Mouse (Mus musculus) adipocyte (in vitro differentiated cells): ENCODE results near the gene Glyctk.

Experiments used
- DNase-seq: peaks from one replicate; pipeline ENCODE4 v3.0.0-alpha.2; 2016; ENCODE audit warnings: low spot score

Gene Glyctk

GRCm38 (mm10) chr9:106158037-106158491, at the start of gene Glyctk:
Glyctk (minus strand) TSS chr9:106158138.
- peak; percentile 69 for DNase-seq

- DNase-seq = no peak
Observed at GRCm38 (mm10) chr9:106206515-106206914, 48.6 kb upstream of the Glyctk start.

GRCm38 (mm10) chr9:106205713-106206290, 47.9 kb upstream of the Glyctk start:
- DNase-seq = no peak

DNA sequence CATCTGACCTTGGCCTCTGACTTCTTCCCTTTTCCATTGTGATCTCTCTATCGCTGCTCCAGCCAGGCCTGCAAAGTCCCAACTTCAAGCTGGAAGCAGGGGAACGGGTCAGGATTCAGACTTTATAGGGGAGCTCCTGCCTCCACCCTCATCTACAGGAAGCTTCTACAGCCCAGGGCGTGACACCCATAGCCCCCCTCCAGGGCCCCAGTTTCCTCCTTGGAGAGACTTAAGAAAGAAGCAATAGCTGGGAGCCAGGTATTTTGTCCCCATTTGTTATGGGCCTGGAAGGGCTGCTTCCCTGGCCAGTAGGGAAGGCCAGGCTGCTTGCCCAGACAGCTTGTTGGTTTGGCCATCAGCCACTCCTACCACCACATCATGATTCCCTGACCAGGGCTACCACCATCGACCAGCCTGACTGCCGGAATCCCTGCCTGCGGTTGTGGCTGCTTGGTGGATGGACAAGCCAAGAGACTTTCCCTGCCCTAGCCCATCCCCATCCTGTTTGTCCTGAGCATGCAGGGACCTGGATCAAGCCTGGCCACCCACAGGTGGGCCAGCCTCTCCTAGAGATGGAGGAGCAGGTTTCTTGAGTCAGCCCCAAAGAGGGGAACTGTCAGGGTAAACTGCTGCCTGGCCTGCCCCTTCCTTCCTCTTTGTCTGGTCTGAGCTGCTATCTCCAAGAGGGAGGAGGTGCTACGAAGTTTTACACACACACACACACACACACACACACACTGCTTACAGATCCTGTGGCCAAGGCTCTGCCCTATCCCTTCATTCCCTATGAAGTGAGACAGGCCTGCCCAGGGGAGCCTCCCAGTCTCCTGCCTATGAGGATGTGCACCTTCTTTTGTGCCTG, 46.3 kb upstream of the Glyctk start:
- DNase-seq = no peak

DNA sequence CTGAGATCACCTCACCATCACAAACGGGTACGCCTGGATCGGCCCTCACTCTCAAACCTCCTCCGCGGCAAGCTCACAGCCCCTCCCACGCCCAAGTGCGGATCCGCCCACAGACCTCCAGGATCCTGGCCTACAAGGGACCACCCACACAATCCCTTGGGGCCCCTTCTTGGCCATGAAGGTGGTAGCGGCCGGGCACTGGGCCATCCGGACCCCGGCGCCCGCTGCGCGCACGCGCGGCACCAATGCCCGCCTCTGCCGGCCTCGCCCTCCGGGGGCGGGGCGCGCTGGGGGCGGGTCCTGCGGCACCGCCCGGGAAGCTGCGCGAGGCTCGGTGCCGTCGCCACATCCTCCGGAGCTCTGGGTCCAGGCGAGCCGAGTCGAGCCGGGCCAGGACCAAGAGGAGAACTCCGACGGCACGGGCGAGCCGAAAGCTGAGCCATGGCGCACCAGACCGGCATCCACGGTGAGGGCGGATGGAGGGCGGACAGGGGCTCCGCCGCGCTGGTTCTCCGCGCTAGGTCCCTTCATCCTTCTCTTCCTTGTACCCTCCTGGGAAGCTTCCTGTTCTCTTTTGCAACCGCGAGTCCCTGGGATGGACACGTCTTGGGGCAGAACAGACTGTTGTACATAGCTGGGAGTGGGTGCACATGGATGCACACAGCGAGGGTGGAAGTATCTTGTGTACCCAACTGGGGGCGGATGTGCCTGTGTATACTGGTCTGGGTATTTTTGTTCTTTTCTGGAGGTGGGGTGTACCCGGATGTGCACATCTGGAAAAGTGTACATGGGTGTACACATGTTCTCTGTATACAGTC, 45.1 kb upstream of the Glyctk start, which contains the start of gene Twf2:
TSS of gene Twf2 (plus strand) at position 290 of the 818 bp plus-strand sequence.
- DNase-seq = peak; percentile 82

- no peak for DNase-seq
Observed at GRCm38 (mm10) chr9:106201895-106202294, 44.0 kb upstream of the Glyctk start.

- no peak for DNase-seq
Observed at GRCm38 (mm10) chr9:106199535-106200272, 41.8 kb upstream of the Glyctk start, which contains the start of gene Ppm1m. Ppm1m (minus strand) TSS chr9:106199746.

- DNase-seq = peak; percentile 53
Observed at GRCm38 (mm10) chr9:106198962-106199458, 41.1 kb upstream of the Glyctk start.

DNA sequence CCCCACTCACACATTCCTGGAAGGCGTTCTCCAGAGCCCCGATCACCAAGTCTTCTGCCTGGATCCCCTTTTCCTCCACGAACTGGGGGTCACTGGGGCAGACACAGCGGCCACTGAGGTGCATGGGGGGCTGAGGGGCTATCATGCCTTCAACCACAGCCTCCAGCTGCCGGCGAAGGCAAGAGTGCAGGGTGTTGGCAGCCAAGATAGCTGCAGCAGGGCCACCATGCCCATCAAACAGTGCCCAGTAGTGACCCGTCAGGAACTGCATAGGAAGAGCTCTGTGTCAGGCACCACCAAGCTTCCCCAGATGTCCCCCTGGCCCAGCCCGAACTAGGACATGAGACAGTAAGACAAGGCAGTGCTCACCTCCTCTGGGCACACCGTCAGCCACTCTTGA, 39.8 kb upstream of the Glyctk start:
- no peak for DNase-seq

- no peak for DNase-seq
Observed at GRCm38 (mm10) chr9:106197081-106197713, 39.3 kb upstream of the Glyctk start.

GRCm38 (mm10) chr9:106195693-106196092, 37.8 kb upstream of the Glyctk start:
- DNase-seq = no peak

DNA sequence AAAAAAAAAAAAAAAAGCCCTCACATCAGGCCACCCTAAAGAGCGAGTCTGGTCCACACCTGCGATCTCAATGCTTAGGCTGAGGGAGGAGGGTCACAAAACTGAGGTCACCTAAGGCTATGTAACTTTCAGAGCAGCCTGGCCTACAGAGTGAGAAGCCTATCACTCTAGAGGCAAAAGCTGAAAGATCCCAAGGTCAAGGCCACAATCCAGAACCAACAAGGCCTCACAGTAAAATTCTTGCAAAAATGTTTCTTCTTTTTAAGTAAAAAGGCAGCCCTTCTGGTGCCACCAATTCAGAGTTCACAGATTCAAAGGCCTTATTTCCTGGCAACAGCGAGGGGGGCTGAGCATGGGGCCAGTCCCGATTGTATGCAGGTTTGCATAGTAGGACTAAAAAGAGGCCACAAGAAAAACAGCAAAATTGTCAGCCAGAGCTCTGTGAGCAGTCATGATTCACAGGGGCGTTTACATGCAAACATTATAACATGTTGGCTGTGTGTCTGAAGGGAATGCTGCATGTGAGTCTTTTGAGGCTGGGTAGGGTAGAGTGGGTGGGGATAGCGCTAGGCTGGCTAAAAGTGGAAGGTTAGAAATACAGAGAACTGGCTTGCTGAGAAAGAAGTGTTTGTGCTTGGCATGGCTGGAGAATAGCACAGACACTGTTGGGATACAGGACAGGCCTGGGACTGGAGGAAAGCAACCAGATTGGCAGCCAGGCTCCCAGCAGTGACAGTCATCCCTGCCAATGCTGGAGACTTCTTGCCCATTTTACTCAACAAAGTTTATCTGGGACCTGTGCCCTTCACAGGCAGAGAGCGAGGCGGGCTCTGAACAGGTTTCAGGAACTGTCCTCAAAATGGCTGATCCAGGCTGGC, 36.2 kb upstream of the Glyctk start:
- DNase-seq = peak; percentile 81

DNA sequence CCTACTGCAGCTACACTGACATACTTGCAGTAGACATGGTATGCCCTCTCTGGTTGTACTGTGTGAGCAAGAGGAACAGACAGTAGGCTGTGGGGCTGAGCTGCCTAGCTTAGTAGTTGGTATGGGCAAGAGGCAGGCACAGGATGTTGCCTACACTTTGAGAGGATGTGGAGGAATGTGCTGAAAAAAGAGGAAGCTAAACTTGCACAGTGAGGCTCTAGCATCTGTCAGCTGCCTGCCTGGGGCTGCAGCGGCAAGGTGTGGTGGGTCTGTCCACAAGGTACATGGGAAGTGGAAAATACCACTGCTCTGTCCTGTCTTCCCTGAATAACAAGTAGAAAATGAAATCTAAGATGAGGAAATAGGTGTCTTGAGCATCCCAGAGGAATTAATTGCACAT, 35.1 kb upstream of the Glyctk start:
- DNase-seq = no peak

DNA sequence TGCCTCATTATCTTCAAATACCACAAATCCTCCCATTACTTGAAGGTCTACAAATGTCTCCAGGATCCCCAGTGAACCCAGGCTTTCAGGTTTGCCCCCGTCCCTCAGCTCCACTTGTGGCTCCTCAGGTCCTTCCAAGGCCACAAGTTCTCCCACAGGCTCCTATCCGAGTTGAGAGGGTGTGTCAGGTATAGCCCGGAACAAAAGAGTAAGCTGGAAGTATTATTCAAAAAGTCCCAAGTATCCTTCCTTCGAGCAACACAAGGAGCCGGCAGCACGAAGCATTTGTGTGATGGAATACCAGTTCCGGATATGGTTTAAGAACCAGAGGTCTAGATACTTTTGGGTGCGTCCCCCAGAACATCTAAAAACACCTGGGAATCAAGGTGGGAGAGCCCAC, 34.1 kb upstream of the Glyctk start:
- no peak for DNase-seq

DNA sequence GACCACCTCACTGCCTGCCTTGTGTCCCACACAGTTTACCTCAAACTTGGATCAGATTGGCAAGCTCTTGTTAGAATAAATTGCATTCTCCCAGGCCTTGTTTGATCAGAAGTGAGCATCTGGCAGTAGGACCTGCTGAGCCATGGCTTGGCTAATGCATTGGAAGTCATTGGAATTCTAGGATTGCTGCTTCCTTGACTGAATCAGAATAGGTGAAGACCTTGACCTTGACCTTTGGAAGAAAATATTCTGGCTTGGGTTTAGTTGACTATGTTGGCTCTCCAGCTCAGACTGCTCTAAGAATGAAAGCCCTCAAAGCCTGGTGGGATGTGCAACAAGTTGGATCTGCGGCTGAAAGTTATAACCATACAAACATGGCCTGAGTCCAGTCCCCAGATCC, 33.4 kb upstream of the Glyctk start:
- DNase-seq = no peak

DNA sequence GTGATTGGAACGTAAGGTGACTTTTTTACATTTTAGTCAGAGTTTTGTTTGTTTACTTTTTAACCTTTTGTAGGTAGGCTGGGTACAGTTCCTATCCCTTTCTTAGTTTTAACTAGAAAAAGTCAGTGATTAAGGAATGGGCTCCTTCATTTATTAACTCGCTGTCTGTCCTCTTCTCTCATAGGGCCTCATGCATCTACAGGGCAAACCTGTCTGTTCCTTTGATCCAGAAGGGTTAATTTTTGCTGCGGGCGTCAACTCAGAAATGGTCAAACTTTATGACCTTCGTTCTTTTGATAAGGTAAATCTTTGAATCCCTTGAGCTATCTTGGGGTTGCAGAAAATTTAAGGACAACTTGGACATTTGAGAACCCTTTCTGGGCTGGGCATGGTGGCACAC, 26.1 kb upstream of the Glyctk start:
- DNase-seq = no peak

- DNase-seq = no peak
Observed at GRCm38 (mm10) chr9:106182146-106182545, 24.2 kb upstream of the Glyctk start.

- DNase-seq = no peak
Observed at GRCm38 (mm10) chr9:106179964-106180363, 22.0 kb upstream of the Glyctk start.

DNA sequence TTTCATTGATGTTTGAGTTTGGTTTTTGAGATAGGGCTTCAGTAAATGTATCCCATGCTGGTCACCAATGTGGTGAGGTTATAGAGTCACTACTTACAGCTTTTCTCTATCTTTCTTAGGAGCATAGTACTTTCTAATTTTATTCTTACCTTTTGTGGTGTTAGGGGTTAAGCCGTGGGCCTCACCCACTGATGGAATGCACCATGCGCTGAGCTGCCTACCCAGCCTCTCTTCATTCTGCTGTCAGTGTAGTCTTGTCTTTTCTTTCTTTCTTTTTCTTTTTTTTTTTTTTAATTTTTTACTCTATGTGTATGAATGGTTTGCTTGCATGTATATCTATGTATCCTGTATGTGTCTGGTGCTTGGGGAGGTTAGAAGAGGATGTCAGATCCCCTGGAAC, 21.5 kb upstream of the Glyctk start:
- no peak for DNase-seq

DNA sequence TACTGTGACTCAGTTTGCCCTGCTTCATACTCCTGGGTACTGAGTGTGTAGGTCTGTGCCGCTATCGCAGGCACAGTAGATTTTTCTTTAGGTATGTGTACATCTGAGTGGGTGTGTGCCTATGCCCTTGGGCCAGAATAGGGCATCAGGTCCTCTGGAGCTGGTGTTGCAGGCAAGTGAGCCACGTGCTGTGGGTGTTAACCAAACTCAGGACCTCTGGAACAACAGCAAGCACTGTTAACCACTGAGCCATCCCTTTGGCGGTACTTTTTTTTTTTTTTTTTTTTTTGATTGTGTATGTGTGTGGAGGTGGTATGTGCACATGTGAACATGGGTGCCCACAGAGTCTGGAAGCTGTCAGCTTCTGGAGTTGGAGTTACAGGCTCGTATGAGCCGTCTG, 19.9 kb upstream of the Glyctk start:
- DNase-seq = no peak
